Mouse (Mus musculus) liver, embryonic 12.5 days (tissue): ENCODE data around the gene Armcx5. TPM values are rescaled to one million over a fixed set of nuclear protein-coding genes. Genes with fewer than 3 reads are reported as not detected.
"Not testable (repeated sequence)": the region's sequence is repeated elsewhere in the genome, so short reads cannot be mapped to it uniquely, and the experiment has no call there.

Source experiments
- ATAC-seq: fragments of 200-750 bp; cut with Nextera tagmentation; 2 replicates; pipeline ENCODE4 v1.8.0; 2017; ENCODE audit warnings: moderate number of reproducible peaks, mild to moderate bottlenecking, moderate library complexity
- H3K27ac ChIP-seq: fragments of 300-500 bp; sonication (generic); 2 replicates; pipeline ENCODE4 v1.5.1; 2016; ENCODE audit warnings: mild to moderate bottlenecking
- H3K27me3 ChIP-seq: fragments of 300-500 bp; sonication (generic); replicated peaks from 2 replicates; pipeline ENCODE4 v1.6.1; 2016; ENCODE audit warnings: mild to moderate bottlenecking, moderate library complexity
- H3K36me3 ChIP-seq: fragments of 300-500 bp; sonication (generic); 2 replicates; pipeline ENCODE4 v1.6.1; 2016; ENCODE audit warnings: mild to moderate bottlenecking, moderate library complexity
- H3K4me1 ChIP-seq: fragments of 300-500 bp; sonication (generic); 2 replicates; pipeline ENCODE4 v1.6.1; 2016
- H3K4me2 ChIP-seq: fragments of 300-500 bp; sonication (generic); 2 replicates; pipeline ENCODE4 v1.6.1; 2016; ENCODE audit warnings: mild to moderate bottlenecking, moderate library complexity
- H3K4me3 ChIP-seq: fragments of 300-500 bp; sonication (generic); 2 replicates; pipeline ENCODE4 v1.5.1; 2016; ENCODE audit warnings: mild to moderate bottlenecking, moderate library complexity
- H3K9ac ChIP-seq: fragments of 300-500 bp; sonication (generic); 2 replicates; pipeline ENCODE4 v1.6.1; 2016; ENCODE audit warnings: mild to moderate bottlenecking, moderate library complexity
- H3K9me3 ChIP-seq: fragments of 300-500 bp; sonication (generic); replicated peaks from 2 replicates; pipeline ENCODE4 v1.6.1; 2016; ENCODE audit warnings: mild to moderate bottlenecking, moderate library complexity
- WGBS: fragments of 180-500 bp; shearing (Covaris S2); methylation state at CpG from one replicate; pipeline ENCODE4 v1.1.7; 2016; ENCODE audit not compliant: insufficient replicate concordance; 5-methylcytosine and 5-hydroxymethylcytosine counted together
- polyA plus RNA-seq: library from polyadenylated mRNA; unstranded; fragments of >200 nt; fragmentation: Nextera tagmentation; extraction: Ambion mirVana; gene quantifications from 2 replicates; pipeline ENCODE4 v1.2.1, GENCODE M21; 2016

Gene Armcx5
- 4.2 and 5.0 TPM in 2 replicates for polyA plus RNA-seq

GRCm38 (mm10) chrX:135742304-135743055, at the start of gene Armcx5, which contains the start of gene Gprasp1:
TSS of gene Armcx5 (plus strand) at chrX:135742733.
TSS of gene Gprasp1 (plus strand) at chrX:135742733.
- Histone ChIP-seq H3K27me3 (0 out of 2 replicates have a peak, but pooled peaks cover 7% of the 10 kb centered on the region), H3K9me3 (no peaks in the 10 kb centered on the region), H3K9ac (peak within 1 kb of the TSS; percentile 73), H3K4me2 (peak within 1 kb of the TSS; percentile 60), H3K36me3 (peaks cover 14% of the 10 kb centered on the region; the same call in 1 of the 2 replicates), H3K27ac (peak within 1 kb of the TSS; percentile 66), H3K4me3 (peak within 1 kb of the TSS; percentile 71), H3K4me1 (peaks cover 9% of the 10 kb centered on the region; the same call in 1 of the 2 replicates)
- WGBS, result 11% methylated on average over 48 of the region's 48 CpGs
- peak; percentile 97 for ATAC-seq

- no peak within 1 kb of the TSS for H3K4me2 ChIP-seq
- no peak within 1 kb of the TSS for H3K9ac ChIP-seq
- no peaks in the 10 kb centered on the region for H3K36me3 ChIP-seq
- no peak for ATAC-seq
- H3K27me3 ChIP-seq, result no peaks in the 10 kb centered on the region
- no peak within 1 kb of the TSS for H3K27ac ChIP-seq
- no peaks in the 10 kb centered on the region for H3K9me3 ChIP-seq
- WGBS, result 59% methylated on average over 1 of the region's 1 CpGs
- H3K4me3 ChIP-seq, result no peak within 1 kb of the TSS
- no peaks in the 10 kb centered on the region for H3K4me1 ChIP-seq
These were observed 48.9 kb upstream of the Armcx5 start, which contains the start of gene Tcp11x2 for GRCm38 (mm10) chrX:135693633-135694032. TSS of gene Tcp11x2 (minus strand) at chrX:135693790.

- Histone ChIP-seq H3K36me3 (no peaks in the 10 kb centered on the region), H3K9ac (no peak overlapping the region), H3K4me1 (no peaks in the 10 kb centered on the region), H3K27ac (no peak overlapping the region), H3K27me3 (no peaks in the 10 kb centered on the region), H3K4me3 (no peak overlapping the region), H3K4me2 (no peak overlapping the region), H3K9me3 (no peaks in the 10 kb centered on the region)
- no peak for ATAC-seq
- WGBS, result 76% methylated on average over 1 of the region's 1 CpGs
These were observed 39.4 kb upstream of the Armcx5 start for GRCm38 (mm10) chrX:135703111-135703510.

- H3K4me2 ChIP-seq, result no peak overlapping the region
- WGBS, result 39% methylated on average over 2 of the region's 2 CpGs
These were observed 38.2 kb upstream of the Armcx5 start for GRCm38 (mm10) chrX:135704349-135704748.

GRCm38 (mm10) chrX:135712845-135713244, 29.7 kb upstream of the Armcx5 start:
- Histone ChIP-seq H3K36me3 (no peaks in the 10 kb centered on the region), H3K4me3 (no peak overlapping the region), H3K27me3 (no peaks in the 10 kb centered on the region), H3K4me2 (no peak overlapping the region), H3K4me1 (no peaks in the 10 kb centered on the region), H3K27ac (no peak overlapping the region), H3K9ac (no peak overlapping the region), H3K9me3 (no peaks in the 10 kb centered on the region)
- ATAC-seq, result no peak
- 51% methylated on average over 2 of the region's 2 CpGs for WGBS

More at GRCm38 (mm10) chrX:135704349-135704748, 38.2 kb upstream of the Armcx5 start:
- H3K9me3 ChIP-seq, result no peaks in the 10 kb centered on the region
- no peak overlapping the region for H3K4me3 ChIP-seq
- no peaks in the 10 kb centered on the region for H3K27me3 ChIP-seq
- no peak for ATAC-seq
- H3K9ac ChIP-seq, result no peak overlapping the region
- H3K4me1 ChIP-seq, result no peaks in the 10 kb centered on the region
- H3K36me3 ChIP-seq, result no peaks in the 10 kb centered on the region
- no peak overlapping the region for H3K27ac ChIP-seq

GRCm38 (mm10) chrX:135725161-135725560, 17.4 kb upstream of the Armcx5 start, which contains the start of gene Tmsb15a:
TSS of gene Tmsb15a (minus strand) at chrX:135725261.
- no peak within 1 kb of the TSS for H3K4me2 ChIP-seq
- ATAC-seq, result no peak
- H3K4me3 ChIP-seq, result no peak within 1 kb of the TSS
- H3K4me1 ChIP-seq, result no peaks in the 10 kb centered on the region
- H3K27ac ChIP-seq, result no peak within 1 kb of the TSS
- WGBS, result 70% methylated on average over 10 of the region's 10 CpGs
- H3K9ac ChIP-seq, result no peak within 1 kb of the TSS
- H3K36me3 ChIP-seq, result no peaks in the 10 kb centered on the region
- H3K27me3 ChIP-seq, result no peaks in the 10 kb centered on the region
- H3K9me3 ChIP-seq, result no peaks in the 10 kb centered on the region

- Histone ChIP-seq H3K9ac (no peak overlapping the region), H3K4me2 (no peak overlapping the region), H3K9me3 (no peaks in the 10 kb centered on the region), H3K4me3 (no peak overlapping the region), H3K36me3 (no peaks in the 10 kb centered on the region), H3K27ac (no peak overlapping the region), H3K27me3 (0 out of 2 replicates have a peak, but pooled peaks cover 10% of the 10 kb centered on the region), H3K4me1 (peaks cover 9% of the 10 kb centered on the region; the same call in 1 of the 2 replicates)
- WGBS, result 82% methylated on average over 2 of the region's 2 CpGs
- ATAC-seq, result no peak
These were observed 3.6 kb upstream of the Armcx5 start for GRCm38 (mm10) chrX:135738730-135739520.

GRCm38 (mm10) chrX:135743056-135743355, 473 bp downstream of the Armcx5 start:
- no peaks in the 10 kb centered on the region for H3K9me3 ChIP-seq
- whole genome bisulfite sequencing, result 10% methylated on average over 7 of the region's 7 CpGs
- ATAC-seq, result peak; percentile 40
- H3K36me3 ChIP-seq, result peaks cover 14% of the 10 kb centered on the region; the same call in 1 of the 2 replicates
- H3K4me2 ChIP-seq, result peak overlapping the region; percentile 60
- H3K9ac ChIP-seq, result peak overlapping the region; percentile 73
- peaks cover 9% of the 10 kb centered on the region; the same call in 1 of the 2 replicates for H3K4me1 ChIP-seq
- H3K27ac ChIP-seq, result peak overlapping the region; percentile 66; the same call in 1 of the 2 replicates
- peak overlapping the region; percentile 71 for H3K4me3 ChIP-seq
- 0 out of 2 replicates have a peak, but pooled peaks cover 7% of the 10 kb centered on the region for H3K27me3 ChIP-seq

GRCm38 (mm10) chrX:135745376-135745775, 2.8 kb downstream of the Armcx5 start:
- WGBS, result 65% methylated on average over 3 of the region's 3 CpGs
- H3K36me3 ChIP-seq, result peaks cover 16% of the 10 kb centered on the region; the same call in 1 of the 2 replicates
- not testable (repeated sequence) for H3K27ac ChIP-seq, H3K9me3 ChIP-seq, H3K4me3 ChIP-seq, H3K9ac ChIP-seq, H3K27me3 ChIP-seq, ATAC-seq, H3K4me1 ChIP-seq, H3K4me2 ChIP-seq

- Histone ChIP-seq H3K4me2 (no peak overlapping the region), H3K9me3 (no peaks in the 10 kb centered on the region), H3K4me1 (no peaks in the 10 kb centered on the region), H3K9ac (no peak overlapping the region), H3K4me3 (no peak overlapping the region), H3K27ac (no peak overlapping the region), H3K36me3 (peaks cover 12% of the 10 kb centered on the region), H3K27me3 (no peaks in the 10 kb centered on the region)
- 0% methylated on average over 2 of the region's 2 CpGs for WGBS
- no peak for ATAC-seq
These were observed 10.3 kb downstream of the Armcx5 start for GRCm38 (mm10) chrX:135752832-135753231.

GRCm38 (mm10) chrX:135761707-135762106, 19.2 kb downstream of the Armcx5 start:
- Histone ChIP-seq H3K27me3 (no peaks in the 10 kb centered on the region), H3K9ac (no peak overlapping the region), H3K4me2 (no peak overlapping the region), H3K4me3 (no peak overlapping the region), H3K4me1 (no peaks in the 10 kb centered on the region), H3K9me3 (no peaks in the 10 kb centered on the region), H3K36me3 (peaks cover 9% of the 10 kb centered on the region), H3K27ac (no peak overlapping the region)
- ATAC-seq, result no peak

- 39% methylated on average over 2 of the region's 3 CpGs for WGBS
- Histone ChIP-seq H3K9me3 (no peaks in the 10 kb centered on the region), H3K27ac (no peak overlapping the region), H3K9ac (no peak overlapping the region), H3K4me1 (peaks cover 5% of the 10 kb centered on the region; the same call in 1 of the 2 replicates), H3K4me2 (no peak overlapping the region), H3K4me3 (no peak overlapping the region), H3K36me3 (no peaks in the 10 kb centered on the region), H3K27me3 (no peaks in the 10 kb centered on the region)
- peak; percentile 55; the same call in 1 of the 2 replicates for ATAC-seq
These were observed 25.6 kb downstream of the Armcx5 start for GRCm38 (mm10) chrX:135768043-135768548.
